14 mouse cellular contexts compared by ENCODE assay signal in genomic region chr10:68976443-68977025, GRCm38 (mm10).
DNase-seq lines count a peak whose midpoint lies in the region; ATAC-seq and TF ChIP-seq lines count a peak whose summit lies in the region.
"Had no signal": no experiment of that assay in that cellular context is flagged by ENCODE, and none has a peak within 500 bp of the region (broad histone marks: within the 10 kb centered on the region; RNA-seq: fewer than 3 reads in every experiment).

No protein-coding gene starts in this region.

- H3K27ac ChIP-seq in lung, embryonic 14.5 days (ENCODE audit: low read depth), result no peak overlapping the region
- no peak overlapping the region; the same call in 1 of the 2 replicates for H3K27ac ChIP-seq in stomach, postnatal 0 days (replicated peaks)
- H3K27ac ChIP-seq: heart, embryonic 10.5 days; hindbrain, postnatal 0 days; left cerebral cortex, adult 2 months; midbrain, embryonic 13.5 days had no signal

- H3K9me3 ChIP-seq in lung, embryonic 14.5 days (ENCODE audit: low read depth, low read length), result no peaks in the 10 kb centered on the region
- no peaks in the 10 kb centered on the region for H3K9me3 ChIP-seq in stomach, postnatal 0 days (ENCODE audit: control insufficient read depth, low read length)
- H3K9me3 ChIP-seq: heart, embryonic 10.5 days; midbrain, embryonic 13.5 days had no signal

- H3K4me1 ChIP-seq in lung, embryonic 14.5 days (ENCODE audit: insufficient read depth), result no peaks in the 10 kb centered on the region
- H3K4me1 ChIP-seq in stomach, postnatal 0 days (replicated peaks; ENCODE audit: control insufficient read depth, insufficient read depth), result no peaks in the 10 kb centered on the region
- H3K4me1 ChIP-seq: midbrain, embryonic 13.5 days had no signal

- no peaks in the 10 kb centered on the region for H3K27me3 ChIP-seq in lung, embryonic 14.5 days (ENCODE audit: insufficient read depth, low read length)
- H3K27me3 ChIP-seq in stomach, postnatal 0 days (ENCODE audit: control insufficient read depth, insufficient read depth, low read length), result no peaks in the 10 kb centered on the region
- H3K27me3 ChIP-seq: midbrain, embryonic 13.5 days had no signal

- WGBS in lung, embryonic 14.5 days, result 50% methylated on average over 10 of the region's 10 CpGs
- 29% methylated on average over 10 of the region's 10 CpGs for WGBS in stomach, postnatal 0 days

- ATAC-seq in lung, embryonic 14.5 days (ENCODE audit: insufficient read depth), result no peak
- ATAC-seq in stomach, postnatal 0 days (ENCODE audit: low FRiP score, low TSS enrichment), result peak; percentile 87
- ATAC-seq: hindbrain, postnatal 0 days; liver, postnatal 0 days; midbrain, embryonic 13.5 days had no signal

- TF ChIP-seq EP300 in stomach, postnatal 0 days (optimal IDR thresholded peaks at IDR 0.05), result no peak

- H3K4me2 ChIP-seq in lung, embryonic 14.5 days, result no peak overlapping the region
- no peak overlapping the region for H3K4me2 ChIP-seq in stomach, postnatal 0 days (replicated peaks; ENCODE audit: low read depth)
- H3K4me2 ChIP-seq: midbrain, embryonic 13.5 days had no signal

- no peak for TF ChIP-seq CTCF in lung, embryonic 14.5 days (IDR thresholded peaks at IDR 0.05; ENCODE audit: low read depth)
- no peak for TF ChIP-seq CTCF in stomach, postnatal 0 days (IDR thresholded peaks at IDR 0.05; ENCODE audit: low read depth)

- no peaks in the 10 kb centered on the region for H3K36me3 ChIP-seq in lung, embryonic 14.5 days (ENCODE audit: insufficient read depth)
- H3K36me3 ChIP-seq in stomach, postnatal 0 days (ENCODE audit: control insufficient read depth, insufficient read depth, low read length), result no peaks in the 10 kb centered on the region
- H3K36me3 ChIP-seq: heart, embryonic 10.5 days; midbrain, embryonic 13.5 days had no signal

- DNase-seq in lung, embryonic 14.5 days, result peak; percentile 17
- no peak for DNase-seq in lung, postnatal 14 days
- peak; percentile 42 for DNase-seq in adrenal gland, postnatal 10 days
- peak; percentile 31 for DNase-seq in kidney, postnatal 10 days
- peak; percentile 35 for DNase-seq in stomach, postnatal 0 days (ENCODE audit: low spot score)
- no peak for DNase-seq in spleen, postnatal 10 days (ENCODE audit: low spot score in 2 of 2)
- no peak for DNase-seq in frontal cortex, postnatal 14 days (ENCODE audit: low spot score in 2 of 2)
- DNase-seq in spleen, adult 12 weeks (ENCODE audit: low spot score), result no peak
- DNase-seq: cerebellum, adult 9-11 months; liver, postnatal 0 days had no signal

- H3K4me3 ChIP-seq in lung, embryonic 14.5 days (ENCODE audit: low read depth, low read length), result no peak overlapping the region
- H3K4me3 ChIP-seq in stomach, postnatal 0 days (ENCODE audit: low read depth, low read length), result no peak overlapping the region
- H3K4me3 ChIP-seq: heart, embryonic 10.5 days; left cerebral cortex, adult 2 months; midbrain, embryonic 13.5 days had no signal

- no peak overlapping the region for H3K9ac ChIP-seq in lung, embryonic 14.5 days
- no peak overlapping the region for H3K9ac ChIP-seq in stomach, postnatal 0 days (ENCODE audit: low read length)
- H3K9ac ChIP-seq: liver, postnatal 0 days; midbrain, embryonic 13.5 days had no signal

Comparison
In these comparisons a context has a peak if more than half of its experiments do, and no peak if none do; other contexts are left out.
1. DNase-seq: peak in lung, embryonic 14.5 days (single experiment), adrenal gland, postnatal 10 days (single experiment), kidney, postnatal 10 days (single experiment) and stomach, postnatal 0 days (single experiment); none in lung, postnatal 14 days (single experiment), spleen, postnatal 10 days (0 of 2), frontal cortex, postnatal 14 days (0 of 2) and spleen, adult 12 weeks (single experiment).